Mouse (Mus musculus): ENCODE data around the gene Gm9602. TPM values are rescaled to one million over a fixed set of nuclear protein-coding genes. Genes with fewer than 3 reads are reported as not detected.

Gene Gm9602
- not detected for total RNA-seq (2023)

GRCm38 (mm10) chr14:4776037-4776436 lies at the start of gene Gm9602:
Gene Gm9602 (plus strand): TSS chr14:4776337.

Other genes with a start within 250 kb of the Gm9602 start
- gene Gm3047, start 220.9 kb upstream of the Gm9602 start, total RNA-seq (2023): not detected
- gene Gm8159, start 144.0 kb upstream of the Gm9602 start, total RNA-seq (2023): not detected
- not detected for gene Gm3239, start 112.1 kb upstream of the Gm9602 start, total RNA-seq (2023)
- not detected for gene Gm7876, start 67.1 kb upstream of the Gm9602 start, total RNA-seq (2023)
- gene Gm3252, start 49.6 kb upstream of the Gm9602 start, total RNA-seq (2023): not detected
- not detected for gene Gm3269, start 61.8 kb downstream of the Gm9602 start, total RNA-seq (2023)
- gene Gm3264, start 79.2 kb downstream of the Gm9602 start, total RNA-seq (2023): not detected
- not detected for gene Gm3278, start 116.1 kb downstream of the Gm9602 start, total RNA-seq (2023)
- not detected for gene Gm8297, start 207.6 kb downstream of the Gm9602 start, total RNA-seq (2023)
- not detected for gene Gm3298, start 239.6 kb downstream of the Gm9602 start, total RNA-seq (2023)